Mouse (Mus musculus) hindbrain, embryonic 16.5 days (tissue): Measurements from ENCODE around the gene Olfr824. TPM values are rescaled to one million over a fixed set of nuclear protein-coding genes. Genes with fewer than 3 reads are reported as not detected.
"Not testable (repeated sequence)": the region's sequence is repeated elsewhere in the genome, so short reads cannot be mapped to it uniquely, and the experiment has no call there.

Experiments
- ATAC-seq: fragments of 200-750 bp; cut with Nextera tagmentation; 2 replicates; pipeline ENCODE4 v1.8.0; 2017; ENCODE audit warnings: moderate TSS enrichment, moderate library complexity
- H3K27ac ChIP-seq: fragments of 300-500 bp; sonication (generic); 2 replicates; pipeline ENCODE4 v1.5.1; 2014; ENCODE audit warnings: low read depth, mild to moderate bottlenecking, control low read depth, low read length, moderate library complexity
- H3K27me3 ChIP-seq: fragments of 300-500 bp; sonication (generic); replicated peaks from 2 replicates; pipeline ENCODE4 v1.6.1; 2014; ENCODE audit warnings: low read length; ENCODE audit not compliant: control insufficient read depth, insufficient read depth
- H3K36me3 ChIP-seq: fragments of 300-500 bp; sonication (generic); 2 replicates; pipeline ENCODE4 v1.6.1; 2014; ENCODE audit warnings: mild to moderate bottlenecking, low read length, moderate library complexity, mixed read lengths; ENCODE audit not compliant: control insufficient read depth, insufficient read depth
- H3K4me1 ChIP-seq: fragments of 300-500 bp; sonication (generic); 2 replicates; pipeline ENCODE4 v1.6.1; 2014; ENCODE audit warnings: low read depth, low read length; ENCODE audit not compliant: control insufficient read depth, insufficient read depth
- H3K4me2 ChIP-seq: fragments of 300-500 bp; sonication (generic); 2 replicates; pipeline ENCODE4 v1.6.1; 2014; ENCODE audit warnings: mild to moderate bottlenecking, low read length, control low read depth, moderate library complexity
- H3K4me3 ChIP-seq: fragments of 300-500 bp; sonication (generic); 2 replicates; pipeline ENCODE4 v1.5.1; 2014; ENCODE audit warnings: mild to moderate bottlenecking, low read length, control low read depth, moderate library complexity
- H3K9ac ChIP-seq: fragments of 300-500 bp; sonication (generic); 2 replicates; pipeline ENCODE4 v1.6.1; 2014; ENCODE audit warnings: low read depth, mild to moderate bottlenecking, control low read depth, low read length, moderate library complexity
- H3K9me3 ChIP-seq: fragments of 300-500 bp; sonication (generic); 2 replicates; pipeline ENCODE4 v1.6.1; 2014; ENCODE audit warnings: mild to moderate bottlenecking, low read length, moderate library complexity; ENCODE audit not compliant: control insufficient read depth
- WGBS: fragments of 180-500 bp; shearing (Covaris S2); extraction: QIAGEN DNeasy Blood & Tissue Kit; methylation state at CpG from one replicate; pipeline ENCODE4 v1.1.7; 2014; 5-methylcytosine and 5-hydroxymethylcytosine counted together
- polyA plus RNA-seq: library from polyadenylated mRNA; unstranded; fragments of >200 nt; fragmentation: Nextera tagmentation; extraction: Ambion mirVana; gene quantifications from 2 replicates; pipeline ENCODE4 v1.2.1, GENCODE M21; 2015

Olfr824 gene
- polyA plus RNA-seq = not detected in 2 replicates

DNA sequence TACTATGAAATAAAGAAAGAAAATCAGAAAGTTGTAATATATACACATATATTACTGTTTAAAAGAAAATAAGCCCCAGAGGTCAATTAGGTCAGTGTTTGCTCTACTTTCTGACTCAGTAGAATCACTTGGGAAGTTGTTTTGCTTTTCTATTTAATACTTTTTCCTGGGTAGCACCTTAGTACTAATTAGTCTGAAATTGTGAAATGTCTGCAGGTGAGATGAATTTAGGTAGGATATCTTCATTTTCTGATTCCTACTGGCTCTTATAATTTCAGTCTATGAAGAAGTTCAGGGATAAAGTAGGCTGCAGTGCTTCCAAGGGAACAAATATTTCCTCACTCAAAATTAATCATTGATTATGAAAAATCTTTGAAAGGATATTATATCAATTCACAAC is at the start of gene Olfr824:
Gene Olfr824, minus strand, starts transcription at position 101 of the 400 bp plus-strand sequence.
- not testable (repeated sequence) for H3K27ac ChIP-seq, ATAC-seq, H3K27me3 ChIP-seq, H3K4me2 ChIP-seq, H3K9ac ChIP-seq, H3K36me3 ChIP-seq, H3K4me1 ChIP-seq, H3K9me3 ChIP-seq, H3K4me3 ChIP-seq

DNA sequence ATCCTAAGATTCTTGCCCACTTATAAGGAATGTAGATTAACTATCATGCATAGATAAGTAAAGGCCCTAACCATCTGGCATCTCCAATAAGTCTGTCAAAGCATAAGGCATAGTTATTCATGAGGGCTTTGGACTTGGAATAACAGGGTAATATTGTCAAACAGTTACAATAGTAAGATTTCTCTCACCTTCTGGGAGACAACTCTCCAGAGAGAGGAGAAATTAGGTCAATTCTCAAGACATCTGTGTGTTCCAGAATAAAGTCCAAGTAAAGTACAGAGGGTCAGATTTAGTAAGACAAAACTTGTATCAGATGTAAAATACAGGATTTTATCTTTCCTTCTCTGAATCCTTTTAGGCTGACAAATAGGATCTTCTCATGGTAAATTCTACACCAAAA is 36.9 kb upstream of the Olfr824 start, which contains the start of gene Olfr825:
Gene Olfr825, minus strand, starts transcription at position 101 of the 400 bp plus-strand sequence.
- H3K4me1 ChIP-seq = no peaks in the 10 kb centered on the region
- H3K9me3 ChIP-seq = no peaks in the 10 kb centered on the region
- no peaks in the 10 kb centered on the region for H3K36me3 ChIP-seq
- no peak within 1 kb of the TSS for H3K9ac ChIP-seq
- H3K27ac ChIP-seq = no peak within 1 kb of the TSS
- H3K4me2 ChIP-seq = no peak within 1 kb of the TSS
- no peak for ATAC-seq
- H3K4me3 ChIP-seq = no peak within 1 kb of the TSS
- no peaks in the 10 kb centered on the region for H3K27me3 ChIP-seq

- H3K27me3 ChIP-seq = no peaks in the 10 kb centered on the region
- no peak for ATAC-seq
- H3K36me3 ChIP-seq = no peaks in the 10 kb centered on the region
- H3K4me1 ChIP-seq = no peaks in the 10 kb centered on the region
- H3K4me3 ChIP-seq = no peak overlapping the region
- no peak overlapping the region for H3K27ac ChIP-seq
- no peaks in the 10 kb centered on the region for H3K9me3 ChIP-seq
- H3K9ac ChIP-seq = no peak overlapping the region
- no peak overlapping the region for H3K4me2 ChIP-seq
Measured at GRCm38 (mm10) chr10:130165196-130165595, 35.4 kb upstream of the Olfr824 start.

GRCm38 (mm10) chr10:130144121-130144520 is 14.3 kb upstream of the Olfr824 start:
- Histone ChIP-seq H3K27me3 (no peaks in the 10 kb centered on the region), H3K27ac (no peak overlapping the region), H3K9me3 (no peaks in the 10 kb centered on the region), H3K9ac (no peak overlapping the region), H3K4me2 (no peak overlapping the region), H3K4me1 (no peaks in the 10 kb centered on the region), H3K4me3 (no peak overlapping the region), H3K36me3 (no peaks in the 10 kb centered on the region)
- 86% methylated on average over 5 of the region's 5 CpGs for WGBS
- no peak for ATAC-seq

DNA sequence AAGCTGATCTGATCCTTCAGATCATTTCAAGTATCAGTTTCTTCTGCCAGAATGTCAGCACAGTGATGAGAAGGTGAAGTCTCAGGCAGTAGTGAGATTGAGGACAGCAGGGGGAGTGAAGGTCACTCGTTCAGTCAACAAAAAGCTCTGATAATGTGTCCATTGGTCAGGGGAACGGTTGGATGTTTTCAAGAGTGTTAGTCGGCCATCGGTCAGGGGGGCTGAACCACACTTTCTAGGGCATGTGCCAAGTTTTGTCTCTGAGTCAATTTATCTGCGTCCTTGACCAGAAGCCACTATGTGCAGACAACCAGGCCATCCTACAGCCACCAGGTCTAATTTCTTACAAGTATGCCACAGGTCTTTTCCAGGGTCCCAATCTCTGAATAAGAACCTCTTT is 12.7 kb upstream of the Olfr824 start:
- WGBS = 87% methylated on average over 5 of the region's 5 CpGs
- H3K27me3 ChIP-seq = not testable (repeated sequence)

DNA sequence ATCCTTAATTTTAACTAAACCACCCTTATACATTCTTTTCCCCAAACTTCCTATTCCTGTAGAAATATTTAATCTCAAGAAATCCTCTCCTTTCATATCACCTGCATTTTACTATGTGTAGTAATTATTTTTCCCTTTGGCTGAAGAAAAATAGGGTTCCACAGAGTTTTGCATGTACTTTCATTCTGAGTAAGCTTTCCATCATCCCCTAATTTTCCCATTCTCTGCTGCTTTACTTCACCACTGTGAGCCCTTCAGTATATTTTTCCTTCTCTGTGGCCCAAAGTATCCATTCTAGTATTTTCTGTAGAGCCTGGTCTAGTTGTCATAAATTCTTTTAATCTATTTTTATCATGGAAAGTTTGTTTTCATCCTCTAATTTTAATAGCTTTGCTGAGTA is 5.0 kb upstream of the Olfr824 start:
- Histone ChIP-seq H3K4me2 (no peak overlapping the region), H3K9ac (no peak overlapping the region), H3K4me3 (no peak overlapping the region), H3K36me3 (no peaks in the 10 kb centered on the region), H3K9me3 (no peaks in the 10 kb centered on the region), H3K27ac (no peak overlapping the region), H3K27me3 (no peaks in the 10 kb centered on the region), H3K4me1 (no peaks in the 10 kb centered on the region)
- no peak for ATAC-seq

More for the DNA sequence above, 12.7 kb upstream of the Olfr824 start:
- ATAC-seq, H3K36me3 ChIP-seq, H3K4me3 ChIP-seq, H3K27ac ChIP-seq, H3K9ac ChIP-seq, H3K4me2 ChIP-seq, H3K4me1 ChIP-seq, H3K9me3 ChIP-seq: not testable (repeated sequence)

DNA sequence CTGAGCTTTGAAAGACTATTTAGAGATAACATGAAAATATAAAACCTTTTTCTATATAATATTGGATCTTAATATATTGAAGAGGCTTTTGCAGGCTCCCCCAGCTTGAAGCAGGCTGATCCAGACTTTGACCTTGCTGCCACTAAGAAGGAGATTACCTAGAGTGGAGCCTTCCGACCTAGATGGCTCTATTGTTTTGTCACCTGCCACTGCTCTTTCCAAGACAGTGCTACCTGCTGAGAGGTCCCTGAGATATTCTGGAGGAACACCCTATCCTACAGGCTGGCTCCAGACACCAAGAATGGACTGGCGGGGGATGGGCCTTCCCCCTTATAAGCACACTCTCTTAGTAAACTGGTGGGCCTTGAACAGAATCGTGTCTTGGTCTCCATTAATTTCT is 13.8 kb downstream of the Olfr824 start:
- not testable (repeated sequence) for H3K4me2 ChIP-seq, H3K9me3 ChIP-seq, ATAC-seq, H3K36me3 ChIP-seq, H3K27ac ChIP-seq, H3K9ac ChIP-seq, H3K27me3 ChIP-seq, H3K4me3 ChIP-seq, H3K4me1 ChIP-seq
- 68% methylated on average over 3 of the region's 3 CpGs for WGBS

GRCm38 (mm10) chr10:130115283-130115682 is 14.5 kb downstream of the Olfr824 start, which contains the start of gene Olfr823:
TSS of gene Olfr823 (minus strand) at chr10:130115383.
- not testable (repeated sequence) for H3K4me3 ChIP-seq, H3K4me1 ChIP-seq, H3K9ac ChIP-seq, H3K36me3 ChIP-seq, H3K4me2 ChIP-seq, H3K27me3 ChIP-seq, H3K9me3 ChIP-seq, H3K27ac ChIP-seq, ATAC-seq
- 94% methylated on average over 1 of the region's 1 CpGs for WGBS

GRCm38 (mm10) chr10:130096104-130096503 is 33.7 kb downstream of the Olfr824 start:
- no peaks in the 10 kb centered on the region for H3K36me3 ChIP-seq
- no peaks in the 10 kb centered on the region for H3K9me3 ChIP-seq
- H3K4me3 ChIP-seq = no peak overlapping the region
- ATAC-seq = no peak
- H3K4me2 ChIP-seq = no peak overlapping the region
- no peaks in the 10 kb centered on the region for H3K4me1 ChIP-seq
- H3K27ac ChIP-seq = no peak overlapping the region
- no peak overlapping the region for H3K9ac ChIP-seq
- no peaks in the 10 kb centered on the region for H3K27me3 ChIP-seq

- no peak overlapping the region for H3K27ac ChIP-seq
- no peak overlapping the region for H3K9ac ChIP-seq
- H3K4me2 ChIP-seq = no peak overlapping the region
- H3K4me3 ChIP-seq = no peak overlapping the region
- H3K9me3 ChIP-seq = no peaks in the 10 kb centered on the region
- ATAC-seq = peak; percentile 88
- no peaks in the 10 kb centered on the region for H3K27me3 ChIP-seq
- 32% methylated on average over 5 of the region's 5 CpGs for WGBS
- no peaks in the 10 kb centered on the region for H3K4me1 ChIP-seq
- no peaks in the 10 kb centered on the region for H3K36me3 ChIP-seq
Measured at GRCm38 (mm10) chr10:130092838-130093440, 36.9 kb downstream of the Olfr824 start.
